Mouse (Mus musculus) left cerebral cortex, postnatal 36 days (tissue): ENCODE measurements at regions not wholly inside any gene's neighbourhood (a gene's known extent, or its start where the extent isn't known, plus 50 kb on each side); places are given as distances from the start of the nearest gene placed in this dataset.
A peak's percentile ranks its signal among the peaks of the same experiment; 100 is the strongest.

ENCODE experiments used
- DNase-seq, 2 experiments: peaks; one replicate each; pipeline ENCODE4 v3.0.0; 2021 to 2022; ENCODE audit warnings: low spot score in 2 of 2, mixed read lengths in 1 of 2
- intact Hi-C: fragments of 180-260 bp; cut with DNase I; formaldehyde crosslinking; loops from one replicate; pipeline ENCODE4 v1.15.1; 2025

- intact Hi-C loops = no loop called here
- DNase-seq = no peak
Observed at GRCm38 (mm10) chr3:37962811-37963210, 238.5 kb upstream of the Gm5148 start.

GRCm38 (mm10) chr3:37962043-37962810 is 237.9 kb upstream of the Gm5148 start:
- intact Hi-C loops = no loop called here
- DNase-seq = no peak

GRCm38 (mm10) chr3:37958361-37958978 is 234.2 kb upstream of the Gm5148 start:
- intact Hi-C loops = loop anchor here (10.0 kb wide), 1 partner anchor 324 kb away; the partner anchor contains the start of gene Spry1
- DNase-seq = no peak

- no peak for DNase-seq
- intact Hi-C loops = loop anchor here (10.0 kb wide), 1 partner anchor 322 kb away; the partner anchor contains the start of gene Spry1
Observed at GRCm38 (mm10) chr3:37956543-37956942, 232.3 kb upstream of the Gm5148 start.

GRCm38 (mm10) chr3:37952891-37953290 is 228.6 kb upstream of the Gm5148 start:
- intact Hi-C loops = loop anchor here (10.0 kb wide), 1 partner anchor 318 kb away; the partner anchor contains the start of gene Spry1
- peak in 1 of 2 experiments; percentile 6 for DNase-seq

- intact Hi-C loops = loop anchor here (10.0 kb wide), 1 partner anchor 317 kb away; the partner anchor contains the start of gene Spry1
- DNase-seq = no peak
Observed at GRCm38 (mm10) chr3:37952251-37952650, 228.0 kb upstream of the Gm5148 start.

- intact Hi-C loops = no loop called here
Observed at GRCm38 (mm10) chr3:37943661-37944060, 219.4 kb upstream of the Gm5148 start.

GRCm38 (mm10) chr3:37940016-37940415 is 215.7 kb upstream of the Gm5148 start:
- intact Hi-C loops = no loop called here
- no peak for DNase-seq

More at GRCm38 (mm10) chr3:37943661-37944060, 219.4 kb upstream of the Gm5148 start:
- DNase-seq = no peak

GRCm38 (mm10) chr3:37938870-37939269 is 214.6 kb upstream of the Gm5148 start:
- intact Hi-C loops = no loop called here
- DNase-seq = no peak

GRCm38 (mm10) chr3:37938284-37938596 is 213.9 kb upstream of the Gm5148 start:
- no peak for DNase-seq
- intact Hi-C loops = no loop called here

GRCm38 (mm10) chr3:37937381-37938283 is 213.3 kb upstream of the Gm5148 start:
- intact Hi-C loops = no loop called here
- no peak for DNase-seq

- intact Hi-C loops = no loop called here
Observed at GRCm38 (mm10) chr3:37936251-37936931, 212.1 kb upstream of the Gm5148 start.

GRCm38 (mm10) chr3:37934905-37935708 is 210.8 kb upstream of the Gm5148 start:
- no peak for DNase-seq
- intact Hi-C loops = no loop called here

More at GRCm38 (mm10) chr3:37936251-37936931, 212.1 kb upstream of the Gm5148 start:
- DNase-seq = no peak

- intact Hi-C loops = no loop called here
- no peak for DNase-seq
Observed at GRCm38 (mm10) chr3:37934236-37934635, 209.9 kb upstream of the Gm5148 start.

GRCm38 (mm10) chr3:37928731-37929130 is 204.4 kb upstream of the Gm5148 start:
- DNase-seq = no peak
- intact Hi-C loops = no loop called here

- intact Hi-C loops = no loop called here
- no peak for DNase-seq
Observed at GRCm38 (mm10) chr3:37919450-37920156, 195.3 kb upstream of the Gm5148 start.

GRCm38 (mm10) chr3:37916786-37917479 is 192.6 kb upstream of the Gm5148 start:
- DNase-seq = no peak
- intact Hi-C loops = no loop called here
